Mouse (Mus musculus): Measurements from ENCODE around the gene Zfp607b.

- no peak for TF ChIP-seq CTCF (IDR thresholded peaks at IDR 0.05; ENCODE audit: low read depth, low read length)
- no peak for TF ChIP-seq TAL1 (conservative IDR thresholded peaks at IDR 0.05; ENCODE audit: low read depth, low read length)
- no peak for TF ChIP-seq GATA1 (IDR thresholded peaks at IDR 0.05; ENCODE audit: borderline replicate concordance, low read length)
- no peak for TF ChIP-seq GATA2 (IDR thresholded peaks at IDR 0.05; ENCODE audit: borderline replicate concordance, low read depth, low read length)
Observed at GRCm38 (mm10) chr7:27657824-27658395, 31.2 kb upstream of the Zfp607b start.
